Mouse (Mus musculus) T-helper 2 cell (primary cell): ENCODE data around the gene Ostn.

Experiments
- in situ Hi-C: fragments of 300-600 bp; cut with MboI, MseI; formaldehyde crosslinking; loops from one replicate; pipeline ENCODE4 v1.15.1; 2025; ENCODE audit warnings: high pct_unique_total_duplicates

The Ostn gene

DNA sequence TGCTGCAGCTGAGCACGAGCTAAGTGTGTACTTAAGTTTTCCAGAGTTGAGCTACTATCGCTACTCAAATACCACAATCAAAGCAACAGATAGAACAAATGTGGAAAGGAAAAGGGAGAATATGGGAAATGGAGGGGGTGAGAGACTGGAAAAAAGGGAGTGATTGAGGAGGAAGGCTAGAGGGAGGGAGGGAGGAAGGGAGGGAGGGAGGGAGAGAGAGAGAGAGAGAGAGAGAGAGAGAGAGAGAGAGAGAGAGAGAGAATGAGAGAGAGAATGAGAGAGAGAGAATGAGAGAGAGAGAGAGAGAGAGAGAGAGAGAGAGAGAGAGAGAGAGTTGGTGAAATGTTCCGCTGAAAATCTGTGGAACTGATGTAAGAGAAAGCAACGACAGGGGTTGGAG lies at the start of gene Ostn:
Ostn (plus strand) TSS at position 301 of the 400 bp plus-strand sequence.
- in situ Hi-C loops: loop anchor here (5.0 kb wide), 1 partner anchor 65 kb away; no protein-coding TSS in a partner anchor

DNA sequence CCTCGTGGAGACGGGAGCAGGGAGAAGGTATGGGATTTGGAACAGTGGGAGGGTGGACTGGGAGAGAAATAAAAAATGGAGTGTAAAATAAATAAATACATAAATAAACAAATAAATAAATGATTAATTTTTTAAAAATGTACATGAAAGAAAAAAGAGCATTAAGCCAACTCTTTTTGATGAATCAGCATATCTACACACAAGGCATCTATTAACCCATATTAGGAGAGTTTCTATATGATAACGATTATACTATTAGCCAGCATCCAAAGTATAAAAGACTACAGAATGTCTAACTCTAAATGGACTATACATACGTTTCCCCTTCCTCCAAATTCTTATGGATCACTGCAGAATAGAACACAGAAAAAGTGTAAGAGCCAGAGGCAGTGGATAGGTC lies 38.5 kb upstream of the Ostn start:
- in situ Hi-C loops: no loop called here

DNA sequence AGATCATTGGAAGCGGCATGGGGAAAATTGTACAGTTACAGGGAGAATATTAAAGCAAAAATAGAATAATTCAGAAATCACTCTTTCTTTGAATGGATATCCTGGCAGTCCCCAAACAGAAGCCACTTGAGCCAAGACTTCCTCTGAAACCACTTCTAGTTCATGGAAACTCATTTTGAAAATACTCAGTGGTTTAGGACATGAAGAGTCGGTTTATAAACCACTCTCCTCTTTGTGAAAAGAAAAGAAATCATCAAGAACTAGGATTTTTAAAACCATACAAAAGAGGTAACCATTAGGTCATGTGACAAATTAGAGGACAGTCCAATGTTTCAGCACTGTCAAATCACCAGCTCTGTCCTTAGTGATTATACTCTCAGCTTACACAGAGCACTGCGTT lies 19.9 kb upstream of the Ostn start:
- in situ Hi-C loops: loop anchor here (5.0 kb wide), 1 partner anchor 60 kb away; no protein-coding TSS in a partner anchor

DNA sequence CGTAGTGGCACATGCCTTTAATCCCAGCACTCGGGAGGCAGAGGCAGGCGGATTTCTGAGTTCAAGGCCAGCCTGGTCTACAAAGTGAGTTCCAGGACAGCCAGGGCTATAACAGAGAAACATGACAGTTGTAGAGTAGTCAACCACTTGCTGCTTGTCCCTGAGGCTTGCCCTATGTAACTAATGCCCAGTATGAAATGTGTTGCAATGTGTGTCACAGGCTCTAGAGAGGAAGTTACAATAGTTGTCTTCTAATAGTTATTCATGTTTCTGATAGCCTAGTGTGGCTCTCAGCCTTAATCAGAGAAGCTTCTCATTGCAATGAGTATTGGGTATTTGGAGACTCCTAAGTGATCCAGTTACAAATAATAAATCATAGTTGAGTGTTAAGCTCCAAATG lies 10.8 kb upstream of the Ostn start:
- in situ Hi-C loops: no loop called here

DNA sequence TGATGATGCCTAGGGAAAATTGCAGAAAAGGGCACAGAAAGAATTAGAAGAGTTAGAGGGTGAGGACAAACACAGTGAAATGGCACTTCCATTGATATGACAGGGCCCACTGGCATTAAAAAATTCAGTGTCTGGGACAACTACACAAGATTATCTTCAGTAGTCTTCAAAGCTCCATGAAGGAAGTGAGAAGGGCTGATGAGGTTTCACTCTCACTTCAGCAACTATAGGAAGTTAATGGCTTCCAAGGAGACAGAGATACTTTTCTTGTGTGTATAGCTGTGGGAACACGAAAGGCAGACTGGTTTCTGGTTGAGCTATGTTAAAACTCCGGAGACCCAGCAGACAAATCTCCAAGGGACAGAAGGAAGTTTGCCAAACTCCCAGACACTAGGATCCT lies 10.4 kb upstream of the Ostn start:
- in situ Hi-C loops: no loop called here

DNA sequence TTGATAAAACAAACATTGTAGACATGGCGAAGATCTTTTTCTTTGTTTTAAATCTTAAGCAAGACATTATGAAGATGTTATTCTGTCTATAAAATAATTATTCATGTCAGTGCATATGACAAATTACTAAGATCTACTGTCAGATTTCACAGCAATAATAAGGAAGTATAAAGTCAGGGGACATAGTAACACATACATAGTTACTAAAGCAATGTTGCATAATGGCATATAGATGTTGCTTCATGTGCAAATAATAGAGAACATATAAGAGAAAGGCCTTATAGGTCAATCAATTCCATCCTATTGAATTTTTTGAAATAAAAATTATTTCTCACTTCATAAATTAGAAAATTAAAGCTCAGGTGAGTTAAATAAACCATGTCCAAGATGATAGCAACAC lies 11.8 kb downstream of the Ostn start:
- in situ Hi-C loops: no loop called here

DNA sequence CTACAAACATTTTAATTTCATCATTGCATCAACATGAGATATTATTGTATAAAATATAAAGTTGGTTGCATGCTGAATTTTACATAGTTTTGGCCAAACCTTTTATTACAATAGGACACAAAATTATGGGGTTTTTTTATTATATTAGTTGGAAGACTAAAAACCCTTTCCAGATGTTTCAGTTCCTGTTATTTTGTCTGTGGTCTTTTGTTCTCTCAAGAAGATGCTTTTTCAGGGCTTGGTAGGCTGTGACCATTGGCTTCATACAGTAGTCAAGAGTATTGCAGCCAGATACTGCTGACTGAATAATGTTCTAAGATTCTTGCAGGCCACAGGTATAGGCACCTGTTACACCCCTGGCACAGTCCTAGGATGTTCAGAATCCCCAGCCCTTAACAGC lies 14.8 kb downstream of the Ostn start:
- in situ Hi-C loops: no loop called here

DNA sequence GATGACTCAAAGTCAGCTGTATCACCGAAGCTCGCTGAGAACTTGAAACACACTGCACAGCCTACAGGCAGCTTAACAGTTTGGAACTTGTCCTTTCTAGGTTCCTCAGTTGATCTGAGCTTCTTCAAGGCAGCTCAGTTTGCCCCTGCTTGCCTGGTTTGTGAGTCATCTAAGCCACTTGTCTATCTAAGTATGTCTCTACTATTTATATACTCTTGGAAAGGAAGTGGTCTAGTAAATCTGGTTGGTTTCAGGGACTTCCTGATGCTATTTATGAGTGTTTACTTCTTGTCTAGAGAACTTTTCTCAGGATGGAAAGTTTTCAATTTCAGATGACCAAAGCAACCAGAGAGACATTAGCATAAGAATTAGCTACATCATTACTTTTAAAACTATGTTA lies 19.2 kb downstream of the Ostn start:
- in situ Hi-C loops: no loop called here

DNA sequence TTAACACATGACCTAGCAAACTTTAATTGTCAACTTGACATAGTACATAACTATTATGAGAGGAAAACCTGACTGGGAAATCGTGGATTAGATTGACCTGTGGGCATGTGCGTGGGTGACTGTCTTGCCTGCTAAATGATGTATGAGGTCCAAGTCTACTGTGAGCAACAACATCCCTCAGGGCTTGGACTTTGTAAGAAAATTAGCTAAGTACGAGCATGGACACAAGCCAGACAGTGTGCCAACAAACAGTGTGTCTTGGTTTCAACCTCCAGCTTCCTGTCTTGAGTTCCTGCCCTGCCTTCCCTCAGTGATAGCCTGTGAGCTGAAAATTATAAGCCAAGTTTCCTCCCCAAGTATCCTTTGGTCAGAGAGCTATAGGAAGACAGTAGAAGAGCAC lies 40.2 kb downstream of the Ostn start:
- in situ Hi-C loops: loop anchor here (5.0 kb wide), 1 partner anchor 60 kb away; no protein-coding TSS in a partner anchor

DNA sequence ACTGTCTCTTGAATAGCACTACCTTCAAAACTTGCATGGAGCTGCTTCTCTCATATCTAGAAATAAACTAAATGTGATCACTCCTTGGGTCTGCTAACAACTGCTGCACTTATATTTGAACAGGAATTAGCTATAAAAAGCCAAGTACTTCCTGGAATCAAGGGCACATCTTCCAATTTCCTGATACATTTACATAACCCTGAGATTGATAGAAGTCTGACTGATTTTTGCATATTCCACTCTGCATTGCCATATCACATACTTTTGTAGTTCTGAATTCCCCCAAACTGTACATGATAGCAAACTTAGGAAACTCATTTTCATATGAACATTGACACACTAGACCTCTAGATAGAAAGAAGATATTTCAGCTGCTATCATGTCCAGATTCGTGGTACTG lies 41.1 kb downstream of the Ostn start:
- in situ Hi-C loops: loop anchor here (5.0 kb wide), 1 partner anchor 61 kb away; no protein-coding TSS in a partner anchor

DNA sequence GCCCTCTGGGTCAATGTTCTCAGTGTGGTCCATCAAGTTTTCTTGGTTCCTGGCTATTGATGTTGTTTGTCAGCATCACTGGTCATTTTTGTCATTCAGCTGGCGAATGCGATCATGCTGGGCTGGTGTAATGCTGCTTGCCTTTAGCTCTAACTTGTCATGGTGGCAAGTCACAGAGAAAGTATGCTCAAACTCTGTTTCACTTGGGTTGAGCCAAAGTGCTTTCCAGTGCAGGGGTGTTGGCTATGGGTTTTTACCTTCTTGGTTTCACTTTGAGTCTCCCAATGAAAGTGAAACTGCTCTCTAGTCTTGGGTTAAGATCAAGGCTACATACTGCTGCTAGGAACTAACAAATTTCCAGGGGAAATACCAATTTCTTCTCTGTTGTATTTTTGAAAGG lies 41.9 kb downstream of the Ostn start:
- in situ Hi-C loops: loop anchor here (5.0 kb wide), 1 partner anchor 62 kb away; no protein-coding TSS in a partner anchor

DNA sequence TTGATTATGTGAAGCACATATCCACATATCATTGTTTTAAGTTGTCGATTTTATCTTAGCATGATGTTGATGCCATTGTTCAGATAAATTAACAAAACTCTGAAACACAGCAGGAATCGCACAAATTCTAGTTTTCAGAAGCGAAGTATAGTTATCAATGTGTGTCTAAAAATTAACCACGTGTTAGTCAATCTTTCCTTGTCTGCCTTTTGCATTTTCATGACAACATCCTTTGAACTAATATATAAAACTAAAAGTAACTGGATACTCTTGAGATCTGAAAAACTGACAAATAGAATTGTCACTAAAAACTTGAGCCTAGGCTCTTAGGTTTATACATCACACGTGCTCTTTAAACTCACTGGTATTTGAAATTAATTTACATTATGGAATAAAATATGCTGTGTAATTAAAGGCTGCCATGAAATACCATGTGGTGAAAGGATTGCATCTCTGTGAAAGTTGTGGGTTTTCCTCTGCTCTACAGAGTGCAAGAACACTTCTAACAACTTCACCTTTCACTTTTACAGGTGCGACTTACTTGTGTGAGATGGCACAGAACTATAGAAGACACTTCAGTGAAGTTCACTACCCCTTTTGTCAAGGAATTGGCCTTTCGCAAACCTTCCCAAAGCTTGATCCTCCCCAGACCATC lies 42.7 kb downstream of the Ostn start:
- in situ Hi-C loops: loop anchor here (5.0 kb wide), 1 partner anchor 63 kb away; no protein-coding TSS in a partner anchor

DNA sequence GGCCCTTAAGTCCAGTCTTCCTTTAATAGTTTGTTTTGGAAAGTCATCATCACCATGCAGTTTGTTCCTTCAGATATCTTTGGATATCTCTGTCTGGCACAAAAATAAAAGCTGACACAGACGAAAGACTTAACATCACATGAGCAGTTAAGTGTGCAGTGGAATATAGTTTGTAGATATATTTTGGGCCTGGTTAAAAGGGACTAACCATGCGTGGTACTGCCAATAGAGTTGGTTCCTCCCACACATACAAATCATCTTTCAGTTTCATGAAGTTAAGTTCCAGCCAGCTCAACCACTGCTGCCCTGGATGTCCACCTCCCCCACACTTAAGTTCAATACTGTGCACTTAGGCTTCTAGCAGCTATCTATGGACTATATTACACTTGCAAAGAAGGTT lies 47.2 kb downstream of the Ostn start:
- in situ Hi-C loops: no loop called here

DNA sequence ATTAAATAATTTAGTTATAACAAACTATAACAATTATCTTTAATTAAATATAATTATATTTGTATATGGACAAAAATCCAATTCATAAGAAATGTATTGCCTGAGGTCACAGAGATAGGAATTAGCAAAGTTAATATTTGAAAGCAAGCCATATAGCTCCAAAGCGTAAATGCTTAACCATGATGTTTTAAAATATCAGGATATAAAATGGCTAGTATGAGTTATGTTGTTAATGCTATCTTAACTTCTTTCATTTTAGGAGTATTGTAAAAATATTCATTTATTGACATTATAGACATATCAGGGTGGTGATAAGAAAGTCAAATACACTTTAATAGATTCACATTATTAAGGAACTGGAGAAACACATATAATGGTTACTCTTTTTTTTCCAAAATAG lies 52.8 kb downstream of the Ostn start:
- in situ Hi-C loops: no loop called here

DNA sequence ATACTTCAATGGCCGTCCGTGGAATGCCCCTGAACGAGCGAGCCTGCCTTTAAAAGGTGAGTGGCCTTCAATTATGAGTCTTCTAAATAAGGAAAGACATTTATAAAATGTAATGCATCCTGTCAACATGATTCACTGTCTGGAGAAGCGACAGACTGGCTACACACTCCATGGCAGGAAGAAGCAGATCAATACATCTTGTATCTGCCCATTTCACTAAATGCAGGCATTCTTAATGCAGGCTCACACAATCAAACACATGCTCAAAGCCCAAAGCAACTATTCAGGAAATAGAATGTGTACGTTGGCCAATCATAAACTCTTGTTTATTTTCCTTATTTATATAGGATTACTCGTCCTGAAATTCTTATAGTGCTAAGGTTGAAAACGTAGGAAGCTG lies 62.9 kb downstream of the Ostn start, which contains the start of gene Uts2b:
Uts2b (minus strand) TSS at position 49 of the 400 bp plus-strand sequence.
- in situ Hi-C loops: no loop called here

DNA sequence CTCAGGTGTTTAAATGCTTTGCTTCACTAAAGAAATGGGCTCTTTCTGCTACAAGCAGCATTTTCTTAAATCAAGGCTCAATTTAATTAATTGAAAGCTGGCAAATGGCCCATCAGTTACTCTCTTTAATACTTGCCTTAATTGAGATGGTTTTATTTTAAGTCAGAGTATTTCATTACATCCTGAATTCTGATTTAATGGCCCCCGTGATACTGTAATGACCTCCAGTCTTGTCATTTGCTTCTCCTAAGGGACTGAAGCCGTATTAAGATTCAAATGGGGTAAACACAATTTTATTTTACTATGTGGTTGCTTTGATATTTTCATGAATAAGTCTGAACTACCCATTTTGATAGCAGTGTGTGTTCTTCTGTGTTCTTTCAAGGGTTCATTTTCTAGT lies 63.4 kb downstream of the Ostn start:
- in situ Hi-C loops: no loop called here

DNA sequence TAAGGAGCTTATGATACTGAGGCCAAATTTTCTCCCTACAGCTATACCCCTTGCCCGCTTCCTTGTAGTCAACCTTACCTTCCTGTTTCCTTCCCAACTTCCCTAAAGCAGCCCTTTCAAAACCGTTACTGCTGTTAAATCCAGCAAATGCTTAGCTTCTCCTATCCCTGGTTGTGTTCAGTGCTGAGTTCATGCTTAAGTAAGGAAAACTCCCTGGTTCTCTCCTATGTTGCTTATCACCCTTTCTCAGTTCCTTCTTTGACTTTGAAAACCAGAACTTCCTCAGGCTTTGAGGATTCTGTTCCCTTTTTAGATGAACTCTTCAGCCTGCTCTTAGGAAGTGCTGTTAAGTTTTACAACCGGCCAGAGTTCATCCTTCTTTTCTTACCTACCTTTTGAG lies 66.8 kb downstream of the Ostn start:
- in situ Hi-C loops: no loop called here

DNA sequence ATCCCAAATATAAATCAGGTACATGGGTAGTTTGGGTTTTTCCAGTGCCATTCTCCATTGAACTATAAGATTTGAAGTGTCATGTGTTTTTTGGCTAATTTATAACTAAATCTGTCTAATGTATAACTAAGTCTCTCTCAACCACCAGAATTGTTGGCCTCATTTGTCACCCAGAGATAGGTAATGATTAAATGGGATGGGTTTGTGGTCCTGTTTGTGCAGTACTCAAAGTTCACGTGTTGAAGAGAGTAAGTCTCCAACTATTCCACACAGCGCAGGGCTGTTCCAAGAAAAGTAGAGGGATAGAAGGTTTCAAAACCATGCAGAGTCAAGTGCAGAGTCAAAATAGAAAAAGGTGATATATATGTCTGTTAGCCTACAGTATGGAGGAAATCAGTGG lies 68.0 kb downstream of the Ostn start:
- in situ Hi-C loops: no loop called here

DNA sequence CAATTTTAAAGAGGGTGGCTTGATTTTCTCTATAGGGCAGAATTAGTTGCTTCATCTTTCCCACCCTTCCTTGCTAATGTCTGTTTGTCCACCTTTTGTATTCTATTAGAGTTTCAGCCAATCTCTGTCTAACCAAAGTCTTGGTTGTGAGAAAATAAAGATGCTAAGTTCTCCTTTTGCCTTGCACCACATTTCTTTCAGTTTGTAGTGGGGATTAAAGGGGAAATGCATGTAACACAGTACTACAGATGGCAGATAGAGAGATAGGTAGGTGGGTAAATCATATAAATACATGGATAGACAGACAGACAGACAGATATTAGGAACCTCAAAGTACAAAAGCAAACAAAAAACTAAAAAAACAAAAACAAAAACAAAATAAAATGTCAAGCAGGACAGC lies 69.3 kb downstream of the Ostn start:
- in situ Hi-C loops: no loop called here

DNA sequence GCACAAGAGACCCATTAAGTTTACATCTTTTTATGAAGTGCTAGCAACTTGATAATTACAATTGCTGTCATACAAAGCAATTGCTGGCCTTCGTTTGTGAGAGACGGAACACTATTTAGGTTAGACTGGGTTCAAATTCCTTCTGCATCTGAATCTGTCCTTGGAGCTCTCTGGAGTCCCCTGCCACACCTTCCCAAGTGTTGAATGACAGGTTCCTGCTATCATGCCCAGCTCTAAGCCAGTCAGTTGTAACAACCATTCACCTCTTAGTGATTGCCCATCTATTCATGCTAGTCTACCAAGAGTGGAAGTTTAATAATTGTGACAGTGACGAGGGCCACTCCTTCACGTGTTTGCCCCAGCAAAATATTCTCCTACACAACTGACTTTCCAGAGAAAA lies 74.9 kb downstream of the Ostn start:
- in situ Hi-C loops: no loop called here

DNA sequence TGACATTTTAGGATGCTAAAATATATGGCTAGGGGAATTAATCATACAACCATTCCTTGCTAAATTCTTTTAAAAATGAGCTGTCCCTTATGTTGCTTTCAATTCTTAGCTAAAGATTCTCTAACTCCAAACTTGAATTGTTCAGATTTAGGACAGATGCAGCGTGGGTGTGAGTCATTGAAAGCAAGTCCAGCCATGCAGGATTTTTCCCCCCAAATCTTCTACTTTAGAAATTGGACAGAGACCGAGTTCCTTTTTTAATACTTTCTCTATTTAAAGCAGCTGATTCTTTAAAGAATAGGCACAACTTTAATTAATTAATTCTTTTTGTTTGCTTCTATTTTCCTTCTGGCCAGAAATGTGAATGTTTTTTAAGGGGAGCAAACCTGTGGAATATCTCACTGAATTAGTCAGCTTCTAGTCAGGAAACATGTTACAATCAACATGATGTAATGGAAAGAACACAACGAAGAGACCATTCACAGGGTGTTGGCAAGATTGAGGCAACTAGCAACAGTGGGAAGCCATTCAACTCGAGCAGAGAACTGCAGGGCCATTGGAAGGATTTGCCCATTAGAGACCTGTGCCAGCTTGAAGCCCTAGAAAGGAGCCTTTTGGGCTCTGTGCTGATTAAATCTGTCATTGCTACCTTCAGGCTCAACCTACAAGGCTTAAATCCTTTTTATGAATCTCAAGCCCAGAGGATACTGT lies 77.8 kb downstream of the Ostn start:
- in situ Hi-C loops: no loop called here

DNA sequence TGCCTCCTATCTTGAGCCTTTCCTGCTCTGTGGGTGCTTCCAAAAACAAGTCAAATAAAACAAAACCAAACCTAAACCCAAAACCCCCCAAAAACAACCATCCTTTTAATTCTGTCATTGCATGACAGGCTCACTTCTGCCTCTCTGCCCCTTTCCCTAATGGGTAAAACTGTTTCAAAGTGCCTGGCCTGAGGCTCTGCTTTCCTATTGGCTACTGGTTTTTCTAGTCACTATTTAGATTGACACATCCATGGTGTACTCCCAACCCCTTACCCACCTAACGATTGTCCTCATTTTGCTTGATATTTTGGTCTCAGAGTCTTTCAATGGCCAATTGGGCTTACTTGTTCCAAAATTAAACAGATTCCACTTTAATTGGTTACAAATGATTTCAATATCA lies 78.4 kb downstream of the Ostn start:
- in situ Hi-C loops: no loop called here

DNA sequence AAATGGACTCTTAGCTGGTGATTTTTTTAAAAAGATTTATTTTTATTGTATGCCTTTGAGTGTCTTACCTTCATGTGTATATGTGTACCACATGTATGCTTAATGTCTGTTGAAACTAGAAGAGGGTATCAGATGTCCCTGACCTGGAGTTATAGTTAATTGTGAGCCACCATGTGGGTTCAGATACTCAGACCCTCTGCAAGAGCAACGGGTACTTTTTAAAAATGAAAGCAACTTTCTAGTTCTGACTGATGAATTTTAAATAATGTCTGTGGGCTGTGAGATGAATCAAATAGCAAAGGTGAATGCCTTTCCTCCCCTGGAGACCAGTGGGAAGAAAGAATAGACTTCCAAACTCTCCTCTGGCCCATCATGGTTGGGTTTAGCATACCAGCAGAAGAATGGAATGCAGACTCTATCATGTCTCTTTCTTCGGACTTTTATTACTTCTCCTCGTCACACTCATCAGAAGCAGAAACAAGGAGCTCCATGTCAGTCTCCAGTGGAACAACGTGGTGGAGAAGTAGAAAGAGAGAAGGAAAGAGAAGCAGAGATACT lies 79.6 kb downstream of the Ostn start:
- in situ Hi-C loops: no loop called here
